ENCODE assay signal across 9 mouse cellular contexts in the genomic region with DNA sequence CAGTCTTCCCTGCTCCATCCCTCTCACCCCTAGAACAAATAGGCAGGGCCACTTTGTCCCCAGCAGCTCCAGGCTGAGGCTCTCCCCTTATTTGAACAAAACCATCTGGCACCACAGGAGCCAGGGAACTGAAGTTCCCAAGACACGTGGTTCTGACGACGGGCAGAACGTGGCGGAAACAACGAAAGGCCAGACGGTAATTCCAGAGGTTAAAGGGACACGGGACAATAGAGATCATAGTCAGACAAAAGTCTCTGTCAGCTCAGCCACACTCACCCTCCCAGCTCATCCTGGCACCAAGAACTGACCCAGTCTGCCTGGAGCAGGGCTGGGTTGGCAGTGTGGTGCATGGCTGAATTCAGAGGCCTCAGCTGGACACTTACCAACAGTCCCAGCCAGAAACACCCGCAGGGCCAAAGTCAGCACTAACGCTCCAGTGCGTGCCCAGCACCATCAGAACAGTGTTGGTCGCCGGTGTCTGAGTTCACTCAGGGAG. TPM values are rescaled to one million over a fixed set of nuclear protein-coding genes. Genes with fewer than 3 reads are reported as not detected.
DNase-seq lines count a peak whose midpoint lies in the region; ATAC-seq and TF ChIP-seq lines count a peak whose summit lies in the region.
"Had no signal": no experiment of that assay in that cellular context is flagged by ENCODE, and none has a peak within 500 bp of the region (broad histone marks: within the 10 kb centered on the region; RNA-seq: fewer than 3 reads in every experiment).

No protein-coding gene starts in this region.

- no peak overlapping the region for H3K9ac ChIP-seq in lung, embryonic 14.5 days
- no peak overlapping the region for H3K9ac ChIP-seq in heart, embryonic 13.5 days
- H3K9ac ChIP-seq in kidney, postnatal 0 days (ENCODE audit: low read depth, low read length), result no peak overlapping the region
- no peak overlapping the region for H3K9ac ChIP-seq in stomach, postnatal 0 days (ENCODE audit: low read length)

- 32% methylated on average over 13 of the region's 13 CpGs for WGBS in lung, embryonic 14.5 days
- WGBS in heart, embryonic 13.5 days, result 66% methylated on average over 13 of the region's 13 CpGs
- WGBS in kidney, postnatal 0 days, result 61% methylated on average over 13 of the region's 13 CpGs
- WGBS in stomach, postnatal 0 days, result 50% methylated on average over 13 of the region's 13 CpGs

- H3K27me3 ChIP-seq in lung, embryonic 14.5 days (ENCODE audit: insufficient read depth, low read length), result no peaks in the 10 kb centered on the region
- no peaks in the 10 kb centered on the region for H3K27me3 ChIP-seq in heart, embryonic 13.5 days (replicated peaks)
- no peaks in the 10 kb centered on the region for H3K27me3 ChIP-seq in kidney, postnatal 0 days (ENCODE audit: insufficient read depth, low read length)
- H3K27me3 ChIP-seq in stomach, postnatal 0 days (ENCODE audit: control insufficient read depth, insufficient read depth, low read length), result no peaks in the 10 kb centered on the region

- H3K4me1 ChIP-seq in lung, embryonic 14.5 days (ENCODE audit: insufficient read depth), result peaks cover 50% of the 10 kb centered on the region
- H3K4me1 ChIP-seq in heart, embryonic 13.5 days, result peaks cover 73% of the 10 kb centered on the region
- H3K4me1 ChIP-seq in kidney, postnatal 0 days (replicated peaks; ENCODE audit: insufficient read depth, low read length), result peaks cover 41% of the 10 kb centered on the region
- peaks cover 7% of the 10 kb centered on the region for H3K4me1 ChIP-seq in stomach, postnatal 0 days (replicated peaks; ENCODE audit: control insufficient read depth, insufficient read depth)

- peak; percentile 39 for ATAC-seq in lung, embryonic 14.5 days (ENCODE audit: insufficient read depth)
- no peak for ATAC-seq in heart, embryonic 13.5 days (ENCODE audit: extremely low read depth, insufficient number of reproducible peaks, low FRiP score, low TSS enrichment)
- ATAC-seq in kidney, postnatal 0 days (replicated peaks; ENCODE audit: low FRiP score, low read depth), result peak; percentile 65; the same call in 1 of the 2 replicates
- peak; percentile 78 for ATAC-seq in stomach, postnatal 0 days (ENCODE audit: low FRiP score, low TSS enrichment)
- no peak for ATAC-seq in erythroid progenitor cell, adult 5-6 weeks (replicated peaks; ENCODE audit: low FRiP score, poor library complexity, severe bottlenecking)

- no peak overlapping the region for H3K4me3 ChIP-seq in lung, embryonic 14.5 days (ENCODE audit: low read depth, low read length)
- H3K4me3 ChIP-seq in heart, embryonic 13.5 days, result no peak overlapping the region
- no peak overlapping the region for H3K4me3 ChIP-seq in kidney, postnatal 0 days (replicated peaks; ENCODE audit: low read depth, low read length)
- H3K4me3 ChIP-seq in stomach, postnatal 0 days (ENCODE audit: low read depth, low read length), result no peak overlapping the region
- H3K4me3 ChIP-seq: myocyte had no signal

- no peak for TF ChIP-seq EP300 in stomach, postnatal 0 days (optimal IDR thresholded peaks at IDR 0.05)

- DNase-seq in lung, embryonic 14.5 days, result peak; percentile 61
- no peak for DNase-seq in lung, postnatal 36 days
- peak; percentile 34 to 43 for DNase-seq in cerebellum, adult 18-20 months
- no peak for DNase-seq in kidney, postnatal 0 days (ENCODE audit: low spot score)
- peak; percentile 66 for DNase-seq in stomach, postnatal 0 days (ENCODE audit: low spot score)
- no peak for DNase-seq in frontal cortex, postnatal 36 days (ENCODE audit: low spot score in 2 of 2)

- H3K27ac ChIP-seq in lung, embryonic 14.5 days (ENCODE audit: low read depth), result peak overlapping the region; percentile 76
- peak overlapping the region; percentile 70 for H3K27ac ChIP-seq in heart, embryonic 13.5 days (replicated peaks)
- peak overlapping the region; percentile 67 for H3K27ac ChIP-seq in kidney, postnatal 0 days
- H3K27ac ChIP-seq in stomach, postnatal 0 days (replicated peaks), result peak overlapping the region; percentile 65; the same call in 1 of the 2 replicates

- peaks cover 13% of the 10 kb centered on the region; the same call in 1 of the 2 replicates for H3K36me3 ChIP-seq in lung, embryonic 14.5 days (ENCODE audit: insufficient read depth)
- peaks cover 9% of the 10 kb centered on the region; the same call in 1 of the 2 replicates for H3K36me3 ChIP-seq in heart, embryonic 13.5 days
- H3K36me3 ChIP-seq in kidney, postnatal 0 days (ENCODE audit: insufficient read depth, low read length), result 0 out of 2 replicates have a peak, but pooled peaks cover 5% of the 10 kb centered on the region
- no peaks in the 10 kb centered on the region for H3K36me3 ChIP-seq in stomach, postnatal 0 days (ENCODE audit: control insufficient read depth, insufficient read depth, low read length)

- peaks cover 7% of the 10 kb centered on the region; the same call in 1 of the 2 replicates for H3K9me3 ChIP-seq in lung, embryonic 14.5 days (ENCODE audit: low read depth, low read length)
- H3K9me3 ChIP-seq in heart, embryonic 13.5 days, result no peaks in the 10 kb centered on the region
- H3K9me3 ChIP-seq in kidney, postnatal 0 days (replicated peaks; ENCODE audit: low read length), result no peaks in the 10 kb centered on the region
- H3K9me3 ChIP-seq in stomach, postnatal 0 days (ENCODE audit: control insufficient read depth, low read length), result no peaks in the 10 kb centered on the region

- H3K4me2 ChIP-seq in lung, embryonic 14.5 days, result no peak overlapping the region
- H3K4me2 ChIP-seq in heart, embryonic 13.5 days, result no peak overlapping the region
- H3K4me2 ChIP-seq in kidney, postnatal 0 days (ENCODE audit: low read length), result no peak overlapping the region
- no peak overlapping the region for H3K4me2 ChIP-seq in stomach, postnatal 0 days (replicated peaks; ENCODE audit: low read depth)

- no peak for TF ChIP-seq CTCF in lung, embryonic 14.5 days (IDR thresholded peaks at IDR 0.05; ENCODE audit: low read depth)
- no peak for TF ChIP-seq CTCF in kidney, postnatal 0 days (IDR thresholded peaks at IDR 0.05; ENCODE audit: low read depth)
- no peak for TF ChIP-seq CTCF in stomach, postnatal 0 days (IDR thresholded peaks at IDR 0.05; ENCODE audit: low read depth)

RNA-seq across cellular contexts. Expression of a gene that starts 10.5 kb away (rescaled TPM):
- 34.7 and 41.0 TPM in 2 replicates for polyA plus RNA-seq in lung, embryonic 14.5 days (2014; fragmentation: Nextera tagmentation; extraction: Ambion mirVana)
- 14.5 and 15.2 TPM in 2 replicates for polyA plus RNA-seq in heart, embryonic 13.5 days (2015; fragmentation: Nextera tagmentation; extraction: Ambion mirVana)
- 17.6 and 18.2 TPM in 2 replicates for polyA plus RNA-seq in kidney, postnatal 0 days (2015; fragmentation: Nextera tagmentation; extraction: Ambion mirVana)
- 10.4 and 10.5 TPM in 2 replicates for polyA plus RNA-seq in stomach, postnatal 0 days (2015; fragmentation: Nextera tagmentation; extraction: Ambion mirVana)
- total RNA-seq in erythroid progenitor cell, adult 5-6 weeks (2015; ENCODE audit: low replicate concordance), result 6.1 and 6.3 TPM in 2 replicates
- total RNA-seq in erythroid progenitor cell, adult 5-6 weeks (2017; ENCODE audit: low replicate concordance), result 1.7 and 5.1 TPM in 2 replicates

Comparison
In these comparisons a context has a peak if more than half of its experiments do, and no peak if none do; other contexts are left out.
1. DNase-seq: peak in lung, embryonic 14.5 days (single experiment), cerebellum, adult 18-20 months (2 of 2) and stomach, postnatal 0 days (single experiment); none in lung, postnatal 36 days (single experiment), kidney, postnatal 0 days (single experiment) and frontal cortex, postnatal 36 days (0 of 2).
2. ATAC-seq: peak in lung, embryonic 14.5 days (single experiment), kidney, postnatal 0 days (single experiment) and stomach, postnatal 0 days (single experiment); none in heart, embryonic 13.5 days (single experiment) and erythroid progenitor cell, adult 5-6 weeks (single experiment).
3. Peak in every context shown above with its lines, with median percentiles within 50 percentile points of each other: H3K27ac ChIP-seq.